Mouse (Mus musculus) embryonic facial prominence, embryonic 14.5 days (tissue): ENCODE data around the gene Kcnk4. TPM values are rescaled to one million over a fixed set of nuclear protein-coding genes. Genes with fewer than 3 reads are reported as not detected.
"Not testable (repeated sequence)": the region's sequence is repeated elsewhere in the genome, so short reads cannot be mapped to it uniquely, and the experiment has no call there.

Source experiments
- ATAC-seq: fragments of 200-750 bp; cut with Nextera tagmentation; 2 replicates; pipeline ENCODE4 v1.8.0; 2017; ENCODE audit warnings: low read depth, moderate number of reproducible peaks, moderate TSS enrichment
- DNase-seq: peaks from one replicate; pipeline ENCODE4 v3.0.0-alpha.2; 2015; ENCODE audit warnings: low spot score
- H3K27ac ChIP-seq: fragments of 300-500 bp; sonication (generic); replicated peaks from 2 replicates; pipeline ENCODE4 v1.5.1; 2014; ENCODE audit warnings: low read depth, mild to moderate bottlenecking, low read length, moderate library complexity
- H3K27me3 ChIP-seq: fragments of 300-500 bp; sonication (generic); replicated peaks from 2 replicates; pipeline ENCODE4 v1.6.1; 2014; ENCODE audit warnings: low read length; ENCODE audit not compliant: control insufficient read depth, insufficient read depth
- H3K36me3 ChIP-seq: fragments of 300-500 bp; sonication (generic); 2 replicates; pipeline ENCODE4 v1.6.1; 2014; ENCODE audit warnings: low read length, mixed read lengths; ENCODE audit not compliant: control insufficient read depth, insufficient read depth
- H3K4me1 ChIP-seq: fragments of 300-500 bp; sonication (generic); 2 replicates; pipeline ENCODE4 v1.6.1; 2014; ENCODE audit warnings: antibody characterized with exemption, low read length; ENCODE audit not compliant: control insufficient read depth, insufficient read depth
- H3K4me2 ChIP-seq: fragments of 300-500 bp; sonication (generic); 2 replicates; pipeline ENCODE4 v1.6.1; 2014; ENCODE audit warnings: low read depth, mild to moderate bottlenecking, low read length, moderate library complexity, mixed read lengths
- H3K4me3 ChIP-seq: fragments of 300-500 bp; sonication (generic); 2 replicates; pipeline ENCODE4 v1.5.1; 2014; ENCODE audit warnings: low read depth, mild to moderate bottlenecking, low read length
- H3K9ac ChIP-seq: fragments of 300-500 bp; sonication (generic); 2 replicates; pipeline ENCODE4 v1.6.1; 2014; ENCODE audit warnings: low read depth, mild to moderate bottlenecking, low read length, moderate library complexity, mixed read lengths
- H3K9me3 ChIP-seq: fragments of 300-500 bp; sonication (generic); 2 replicates; pipeline ENCODE4 v1.6.1; 2016; ENCODE audit warnings: low read length; ENCODE audit not compliant: control insufficient read depth
- WGBS: fragments of 180-500 bp; shearing (Covaris S2); extraction: QIAGEN DNeasy Blood & Tissue Kit; methylation state at CpG from one replicate; pipeline ENCODE4 v1.1.7; 2014; 5-methylcytosine and 5-hydroxymethylcytosine counted together
- polyA plus RNA-seq: library from polyadenylated mRNA; unstranded; fragments of >200 nt; fragmentation: Nextera tagmentation; extraction: Ambion mirVana; gene quantifications from 2 replicates; pipeline ENCODE4 v1.2.1, GENCODE M21; 2014

Kcnk4 gene
- polyA plus RNA-seq, 1 experiment from 2014 or later = 1.6 TPM

DNA sequence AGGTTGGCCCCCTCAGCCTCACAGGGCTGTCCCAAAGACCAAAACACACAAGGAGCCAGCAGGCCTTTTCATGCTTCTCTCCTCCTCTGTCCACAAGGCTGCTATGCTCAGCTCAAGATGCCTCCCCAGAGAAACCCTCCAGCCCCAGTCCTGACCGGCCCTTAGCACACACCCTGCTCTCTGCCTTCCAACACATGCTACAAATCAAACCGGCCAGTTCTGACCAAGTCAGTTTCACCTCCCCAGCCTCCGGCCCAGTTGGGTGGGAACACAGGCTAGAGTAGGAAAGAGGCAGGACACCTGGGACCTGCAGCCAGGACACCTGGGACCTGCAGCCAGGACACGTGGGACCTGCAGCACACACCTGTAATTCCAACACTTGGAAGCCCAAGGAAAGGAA is 17.8 kb downstream of the Kcnk4 start:
- Histone ChIP-seq H3K36me3 (peaks cover 28% of the 10 kb centered on the region), H3K27ac (no peak overlapping the region), H3K4me1 (peaks cover 8% of the 10 kb centered on the region), H3K4me2 (no peak overlapping the region), H3K27me3 (no peaks in the 10 kb centered on the region), H3K9ac (no peak overlapping the region), H3K4me3 (no peak overlapping the region), H3K9me3 (no peaks in the 10 kb centered on the region)
- 74% methylated on average over 4 of the region's 4 CpGs for WGBS
- no peak for ATAC-seq
- DNase-seq = no peak

DNA sequence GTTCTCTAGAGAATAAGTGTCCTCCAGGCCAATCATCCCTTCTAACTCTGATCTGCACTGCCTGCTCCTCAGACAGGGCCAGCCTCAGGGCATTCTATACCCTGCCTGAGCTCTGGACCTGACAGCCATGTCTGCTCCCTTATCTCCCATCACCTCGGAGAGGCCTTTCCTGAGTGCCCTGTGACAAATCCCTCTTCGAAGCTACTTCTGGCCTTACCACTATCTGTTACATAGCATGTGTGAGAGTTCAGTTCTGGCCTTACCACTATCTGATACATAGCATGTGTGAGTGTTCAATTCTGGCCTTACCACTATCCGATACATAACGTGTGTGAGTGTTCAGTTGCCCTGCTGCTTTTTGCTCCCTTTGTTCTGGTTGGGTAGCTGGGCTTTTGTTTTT is 19.0 kb downstream of the Kcnk4 start:
- H3K27ac ChIP-seq = no peak overlapping the region
- ATAC-seq (no peak), DNase-seq (no peak)
- no peak overlapping the region for H3K4me3 ChIP-seq
- WGBS = 83% methylated on average over 4 of the region's 4 CpGs
- H3K9me3 ChIP-seq = no peaks in the 10 kb centered on the region
- H3K9ac ChIP-seq = no peak overlapping the region
- no peak overlapping the region for H3K4me2 ChIP-seq
- peaks cover 2% of the 10 kb centered on the region for H3K4me1 ChIP-seq
- no peaks in the 10 kb centered on the region for H3K27me3 ChIP-seq
- peaks cover 34% of the 10 kb centered on the region for H3K36me3 ChIP-seq

GRCm38 (mm10) chr19:6914540-6914939 is 19.8 kb downstream of the Kcnk4 start:
- no peak overlapping the region for H3K27ac ChIP-seq
- no peaks in the 10 kb centered on the region for H3K9me3 ChIP-seq
- no peak overlapping the region for H3K9ac ChIP-seq
- no peak for DNase-seq
- WGBS = 84% methylated on average over 9 of the region's 9 CpGs
- no peaks in the 10 kb centered on the region for H3K4me1 ChIP-seq
- no peak overlapping the region for H3K4me3 ChIP-seq
- ATAC-seq = no peak
- peaks cover 34% of the 10 kb centered on the region for H3K36me3 ChIP-seq
- no peak overlapping the region for H3K4me2 ChIP-seq
- no peaks in the 10 kb centered on the region for H3K27me3 ChIP-seq

- no peak overlapping the region for H3K4me2 ChIP-seq
- no peaks in the 10 kb centered on the region for H3K27me3 ChIP-seq
- H3K36me3 ChIP-seq = peaks cover 34% of the 10 kb centered on the region
- no peak for DNase-seq
- no peaks in the 10 kb centered on the region for H3K4me1 ChIP-seq
- no peak overlapping the region for H3K27ac ChIP-seq
- ATAC-seq = no peak
- 85% methylated on average over 10 of the region's 11 CpGs for WGBS
- H3K9me3 ChIP-seq = no peaks in the 10 kb centered on the region
- no peak overlapping the region for H3K9ac ChIP-seq
- H3K4me3 ChIP-seq = no peak overlapping the region
Observed at GRCm38 (mm10) chr19:6913991-6914390, 20.3 kb downstream of the Kcnk4 start.

- no peak overlapping the region for H3K9ac ChIP-seq
- ATAC-seq (no peak), DNase-seq (no peak)
- H3K27ac ChIP-seq = no peak overlapping the region
- no peaks in the 10 kb centered on the region for H3K9me3 ChIP-seq
- H3K4me1 ChIP-seq = peaks cover 6% of the 10 kb centered on the region; the same call in 1 of the 2 replicates
- H3K4me2 ChIP-seq = no peak overlapping the region
- no peak overlapping the region for H3K4me3 ChIP-seq
- peaks cover 34% of the 10 kb centered on the region for H3K36me3 ChIP-seq
- no peaks in the 10 kb centered on the region for H3K27me3 ChIP-seq
- WGBS = 86% methylated on average over 6 of the region's 6 CpGs
Observed at GRCm38 (mm10) chr19:6913036-6913435, 21.3 kb downstream of the Kcnk4 start.

GRCm38 (mm10) chr19:6912205-6912970 is 21.9 kb downstream of the Kcnk4 start:
- no peak for DNase-seq
- Histone ChIP-seq H3K9ac (no peak overlapping the region), H3K27me3 (no peaks in the 10 kb centered on the region), H3K27ac (no peak overlapping the region), H3K36me3 (peaks cover 36% of the 10 kb centered on the region), H3K4me3 (no peak overlapping the region), H3K4me2 (no peak overlapping the region), H3K9me3 (no peaks in the 10 kb centered on the region), H3K4me1 (peaks cover 12% of the 10 kb centered on the region; the same call in 1 of the 2 replicates)
- 93% methylated on average over 15 of the region's 15 CpGs for WGBS
- ATAC-seq = no peak

DNA sequence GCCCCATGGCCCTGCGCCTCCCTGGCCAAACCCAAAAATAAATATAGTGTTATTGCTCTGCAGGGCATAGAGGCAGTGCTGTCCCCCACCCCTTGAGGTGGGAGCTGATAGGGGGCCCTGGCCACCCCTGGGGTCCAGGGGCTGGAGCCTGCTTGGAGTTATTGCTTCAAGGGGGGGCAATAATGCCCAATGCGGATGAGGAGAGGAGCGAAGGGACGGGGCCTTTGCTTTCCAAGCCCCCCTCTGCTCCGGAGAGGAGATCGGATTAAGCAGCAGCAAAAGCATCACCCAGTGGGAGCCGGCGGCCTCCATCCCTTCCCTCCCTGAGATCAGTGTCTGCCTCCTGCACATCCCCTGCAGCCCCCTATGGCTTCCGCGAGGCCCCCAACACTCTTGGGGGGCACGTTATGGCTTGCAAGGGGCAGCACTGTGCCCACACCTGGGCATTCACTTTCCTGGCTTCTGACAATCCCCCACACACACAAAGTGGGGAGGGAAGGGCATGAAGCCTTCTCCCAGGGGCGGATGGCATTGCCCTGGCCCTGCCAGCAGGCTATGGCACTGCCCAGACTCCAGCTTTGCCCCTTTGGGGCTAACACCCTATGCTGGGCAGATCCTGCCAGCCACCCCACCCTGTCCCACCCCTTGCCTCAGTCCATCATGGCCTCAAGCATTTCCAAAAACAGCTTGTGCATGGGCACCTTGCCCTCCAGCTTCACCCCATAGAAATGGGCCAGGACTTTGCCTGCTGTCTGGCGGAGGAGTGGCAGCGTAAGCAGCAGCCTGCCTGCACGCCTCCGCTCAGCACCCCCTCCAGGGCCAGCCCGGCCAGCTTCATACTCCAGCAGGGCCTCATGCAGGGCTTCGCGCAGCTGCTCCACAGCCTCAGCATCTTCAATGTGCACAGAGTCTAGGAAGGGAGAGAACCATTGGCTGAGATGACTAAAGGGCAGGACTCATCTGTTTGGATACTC is 22.9 kb downstream of the Kcnk4 start:
- H3K27ac ChIP-seq = no peak overlapping the region
- no peak for DNase-seq
- H3K36me3 ChIP-seq = peaks cover 46% of the 10 kb centered on the region
- no peaks in the 10 kb centered on the region for H3K9me3 ChIP-seq
- H3K27me3 ChIP-seq = no peaks in the 10 kb centered on the region
- peak overlapping the region; percentile 58 for H3K4me3 ChIP-seq
- H3K4me2 ChIP-seq = peak overlapping the region; percentile 78
- peaks cover 14% of the 10 kb centered on the region; the same call in 1 of the 2 replicates for H3K4me1 ChIP-seq
- peak overlapping the region; percentile 31; the same call in 1 of the 2 replicates for H3K9ac ChIP-seq
- ATAC-seq = no peak
- 75% methylated on average over 17 of the region's 19 CpGs for WGBS

- peak overlapping the region; percentile 78 for H3K4me2 ChIP-seq
- H3K4me3 ChIP-seq = peak overlapping the region; percentile 58
- H3K27ac ChIP-seq = peak overlapping the region; percentile 98
- not testable (repeated sequence) for H3K27me3 ChIP-seq, H3K9me3 ChIP-seq
- 0% methylated on average over 19 of the region's 30 CpGs for WGBS
- ATAC-seq = 0 out of 2 replicates have a peak, but pooled peaks have one; percentile 17
- peak overlapping the region; percentile 75 for H3K9ac ChIP-seq
- peak; percentile 79 for DNase-seq
- peaks cover 54% of the 10 kb centered on the region for H3K36me3 ChIP-seq
- peaks cover 14% of the 10 kb centered on the region; the same call in 1 of the 2 replicates for H3K4me1 ChIP-seq
Observed at GRCm38 (mm10) chr19:6910306-6910705, 24.0 kb downstream of the Kcnk4 start.
